Mouse (Mus musculus) gastrocnemius, postnatal 25 days (tissue): ENCODE results near the gene Eras. TPM values are rescaled to one million over a fixed set of nuclear protein-coding genes. Genes with fewer than 3 reads are reported as not detected.
"Not testable (repeated sequence)": the region's sequence is repeated elsewhere in the genome, so short reads cannot be mapped to it uniquely, and the experiment has no call there.

Experiments used
- DNase-seq: peaks from one replicate; pipeline ENCODE4 v3.0.0; 2022
- long read RNA-seq, 2 experiments: library from polyadenylated mRNA; stranded (forward); transcript quantifications; one replicate each; pipeline ENCODE4 v2.0.0; 2021
- total RNA-seq, 2 experiments: library from RNA; stranded (reverse); gene quantifications; 1 replicate in 1 of 2; 2 replicates in 1 of 2; pipeline ENCODE4 v1.2.3; 2021

The Eras gene
- total RNA-seq: not detected
- long read RNA-seq, experiment 1: 0 reads
- long read RNA-seq, experiment 2: 0 reads

GRCm38 (mm10) chrX:7928270-7928790 lies at the start of gene Eras:
Eras (minus strand) TSS chrX:7928607.
- DNase-seq: no peak

GRCm38 (mm10) chrX:7977892-7978291 lies 49.5 kb upstream of the Eras start, which contains the start of gene Gata1:
Gata1 (minus strand) TSS chrX:7978071.
- DNase-seq: no peak

DNA sequence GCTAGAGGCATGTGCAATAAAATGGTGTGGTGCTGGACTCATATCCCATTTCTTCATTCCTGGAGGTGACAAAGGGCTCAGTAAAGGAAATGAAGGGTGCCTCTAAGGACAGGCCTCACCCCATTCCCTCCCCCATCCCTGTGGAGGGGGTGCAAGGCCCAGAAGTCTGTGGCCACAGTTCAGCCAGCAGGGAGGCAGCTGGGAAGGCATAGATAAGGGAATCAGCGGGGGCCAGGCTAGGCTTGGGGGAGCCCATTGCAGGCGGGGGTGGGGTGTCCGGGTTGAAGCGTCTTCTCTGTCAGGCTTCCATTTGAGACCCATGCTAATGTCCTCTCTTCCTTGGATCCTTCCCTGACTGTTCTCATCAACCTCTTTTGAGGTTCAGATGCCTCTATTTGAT lies 42.9 kb upstream of the Eras start:
- no peak for DNase-seq

DNA sequence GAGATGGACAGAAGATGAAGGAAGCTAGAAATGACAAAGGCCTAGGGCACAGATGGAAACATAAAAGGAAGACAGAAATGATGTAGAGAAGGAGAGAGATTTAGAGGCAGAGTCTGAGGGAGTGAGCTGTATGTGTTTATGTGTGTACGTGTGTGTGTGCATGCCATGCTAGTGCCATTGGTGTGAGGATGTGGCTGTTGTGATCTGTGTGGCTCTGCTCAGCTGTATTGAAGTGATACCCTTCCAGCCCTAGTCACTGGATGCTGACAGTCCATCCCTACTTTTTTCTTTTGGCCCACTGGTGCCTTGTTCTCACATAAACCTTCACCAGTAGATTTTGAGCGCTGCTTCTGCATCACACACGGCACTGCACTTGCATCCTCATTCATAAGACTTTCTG lies 40.5 kb upstream of the Eras start:
- no peak for DNase-seq

DNA sequence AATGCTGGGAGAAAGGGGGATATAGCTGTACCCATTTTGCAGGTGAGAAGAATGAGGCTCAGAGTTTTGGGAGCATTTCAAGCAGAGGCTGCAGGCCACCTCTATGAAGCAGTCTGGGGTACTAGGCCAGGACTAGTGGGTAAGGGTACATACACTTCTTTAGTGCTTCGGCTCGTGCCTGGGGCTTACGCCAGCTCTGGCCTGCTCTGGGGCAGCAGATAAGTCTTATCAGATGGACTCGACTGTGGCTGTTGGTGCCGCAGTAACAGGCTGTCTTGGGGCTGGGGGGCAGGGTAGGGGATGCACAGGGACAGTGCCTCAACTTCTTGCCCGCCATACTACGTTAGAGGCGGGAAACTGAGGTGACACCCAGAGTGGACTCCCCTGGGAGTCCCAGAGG lies 39.8 kb upstream of the Eras start:
- DNase-seq: no peak

- DNase-seq: no peak
Measured at GRCm38 (mm10) chrX:7967596-7968201, 39.3 kb upstream of the Eras start.

- no peak for DNase-seq
Measured at GRCm38 (mm10) chrX:7966161-7966560, 37.8 kb upstream of the Eras start.

DNA sequence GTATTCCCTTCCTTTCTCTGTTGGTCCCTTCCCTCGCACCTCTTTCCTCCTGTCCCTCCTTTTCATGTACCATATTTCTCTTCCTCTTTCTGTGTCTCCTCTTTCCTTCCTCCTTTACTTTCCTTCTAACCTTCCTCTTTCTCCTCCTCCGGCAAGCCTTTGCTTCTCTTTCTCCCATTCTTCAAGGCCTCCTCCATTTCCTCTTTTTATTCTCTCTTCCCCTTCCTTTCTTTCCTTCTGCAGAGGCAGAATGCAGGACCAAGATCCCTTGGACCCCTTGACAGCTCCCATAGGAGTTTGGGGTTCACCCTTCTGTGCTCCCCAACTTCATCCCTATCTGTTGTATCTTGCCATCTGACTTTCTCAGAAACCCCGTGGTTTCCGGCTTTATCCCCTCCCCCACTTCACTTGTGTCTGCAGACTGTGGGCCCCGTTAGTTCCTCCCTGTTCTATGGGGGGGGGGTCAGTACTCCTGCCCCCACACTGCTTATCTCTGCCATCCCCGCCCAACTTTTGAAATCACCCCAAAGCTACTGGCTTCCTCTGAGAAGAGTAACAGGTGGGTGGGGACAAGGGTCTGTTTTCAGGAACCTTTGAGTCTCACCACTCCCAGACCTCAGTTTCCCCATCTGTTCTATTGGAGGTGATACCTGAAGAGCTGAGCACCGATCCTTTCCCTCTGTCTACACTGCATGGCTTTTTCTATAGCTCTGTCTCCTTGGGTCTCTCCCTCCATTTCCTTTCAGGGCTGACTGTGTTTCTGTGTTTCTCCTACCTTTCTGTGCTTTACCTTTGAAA lies 35.6 kb upstream of the Eras start:
- no peak for DNase-seq

DNA sequence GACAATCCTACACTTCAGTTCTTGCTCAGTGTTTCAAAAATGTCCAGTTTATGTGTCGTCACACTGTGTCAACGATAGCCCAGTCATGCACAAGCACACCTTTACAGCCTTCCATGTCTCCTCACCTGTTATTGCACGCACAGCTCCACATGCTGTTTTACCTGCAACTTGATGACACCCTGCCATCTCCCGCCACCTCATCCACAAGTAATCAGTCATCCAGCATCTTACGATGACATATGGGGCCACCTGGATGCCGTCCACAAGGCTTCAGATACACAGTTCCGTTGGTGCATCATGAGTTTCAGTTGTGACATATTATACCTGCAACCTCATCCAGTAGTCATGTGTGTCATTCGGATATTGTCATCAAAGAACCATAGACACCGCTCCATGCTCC lies 30.5 kb upstream of the Eras start:
- DNase-seq: no peak

DNA sequence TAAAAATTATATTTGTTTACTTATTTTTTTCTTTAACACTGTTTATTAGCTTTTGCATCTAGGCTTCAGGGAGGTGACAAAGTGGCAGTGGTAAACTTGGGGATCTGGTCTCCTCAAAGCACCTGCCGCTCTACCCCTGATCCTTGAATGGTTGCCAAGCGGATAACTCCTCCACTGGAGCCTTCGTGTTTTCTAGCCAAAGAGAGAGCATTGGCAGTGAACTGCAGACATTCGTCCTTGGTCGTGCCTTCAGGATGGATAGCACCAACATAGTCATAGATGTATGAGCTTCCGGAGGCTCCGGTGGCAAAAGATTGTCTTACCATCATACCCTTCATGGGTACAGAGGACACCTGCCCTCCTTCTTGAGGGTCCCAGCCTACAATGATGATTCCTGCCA lies 21.7 kb upstream of the Eras start:
- no peak for DNase-seq

- peak; percentile 94 for DNase-seq
Measured at GRCm38 (mm10) chrX:7947900-7948492, 19.6 kb upstream of the Eras start.

GRCm38 (mm10) chrX:7947108-7947899 lies 18.9 kb upstream of the Eras start, which contains the start of gene Hdac6:
Hdac6 (minus strand) TSS chrX:7947889.
- DNase-seq: no peak

GRCm38 (mm10) chrX:7945618-7946017 lies 17.2 kb upstream of the Eras start:
- DNase-seq: no peak

- DNase-seq: no peak
Measured at GRCm38 (mm10) chrX:7937667-7938066, 9.3 kb upstream of the Eras start.

DNA sequence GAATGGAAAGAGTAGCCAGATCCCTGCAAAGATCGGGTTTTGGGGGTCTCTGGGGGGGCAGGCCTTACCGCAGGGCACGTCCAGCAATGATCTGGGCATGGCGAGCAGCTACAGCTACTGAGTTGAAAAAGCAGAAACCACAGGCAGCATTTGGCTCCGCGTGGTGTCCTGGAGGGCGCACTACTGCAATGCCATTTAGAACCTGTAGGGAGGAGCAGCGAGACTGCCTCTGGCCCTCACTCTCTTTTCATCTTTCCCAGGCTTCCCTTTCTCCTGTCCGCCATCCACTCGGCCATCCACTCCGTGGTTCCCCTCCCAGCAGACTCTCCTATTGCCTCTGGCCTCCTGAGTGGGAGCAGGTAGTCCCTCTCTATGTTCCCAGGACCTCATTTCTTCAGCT lies 8.5 kb upstream of the Eras start:
- no peak for DNase-seq

GRCm38 (mm10) chrX:7927116-7927515 lies 1.3 kb downstream of the Eras start:
- DNase-seq: no peak

GRCm38 (mm10) chrX:7926266-7926665 lies 2.1 kb downstream of the Eras start:
- no peak for DNase-seq

- DNase-seq: no peak
Measured at GRCm38 (mm10) chrX:7922032-7922431, 6.4 kb downstream of the Eras start.

GRCm38 (mm10) chrX:7919601-7920383 lies 8.6 kb downstream of the Eras start, which contains the start of gene Pcsk1n:
Pcsk1n (plus strand) TSS chrX:7919822.
- DNase-seq: no peak

DNA sequence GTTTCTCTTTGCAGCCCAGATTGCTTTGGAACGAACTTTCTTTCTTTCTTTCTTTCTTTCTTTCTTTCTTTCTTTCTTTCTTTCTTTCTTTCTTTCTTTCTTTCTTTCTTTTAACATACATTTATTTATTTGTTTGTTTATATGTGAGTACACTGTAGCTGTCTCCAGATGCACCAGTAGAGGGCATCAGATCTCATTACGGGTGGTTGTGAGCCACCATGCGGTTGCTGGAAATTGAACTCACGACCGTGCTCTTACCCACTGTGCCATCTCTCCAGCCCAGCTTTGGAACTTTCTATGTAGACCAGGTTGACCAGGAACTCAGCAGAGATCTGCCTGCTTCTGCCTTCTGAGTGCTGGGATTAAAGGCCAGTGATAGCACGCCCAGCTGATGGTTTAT lies 10.4 kb downstream of the Eras start:
- DNase-seq: not testable (repeated sequence)

DNA sequence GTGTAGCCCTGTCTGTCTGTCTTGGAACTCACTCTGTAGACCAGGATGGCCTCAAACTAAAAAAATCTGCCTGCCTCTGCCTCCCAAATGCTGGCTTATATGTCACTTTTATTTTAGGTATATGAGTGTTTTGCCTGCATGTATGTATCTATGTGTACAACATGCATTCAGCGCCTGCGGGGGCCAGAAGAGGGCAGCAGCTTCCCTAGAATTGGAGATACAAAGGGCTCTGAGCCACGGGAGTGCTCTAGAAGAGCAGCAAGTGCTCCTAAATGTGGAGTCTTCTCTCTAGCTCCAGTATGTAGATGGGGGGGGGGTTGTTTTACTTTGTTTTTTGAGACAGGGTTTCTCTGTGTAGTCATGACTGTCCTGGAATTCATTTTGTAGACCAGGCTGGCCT lies 12.7 kb downstream of the Eras start:
- DNase-seq: not testable (repeated sequence)
